Mouse (Mus musculus): ENCODE measurements around the gene Lin54.

DNA sequence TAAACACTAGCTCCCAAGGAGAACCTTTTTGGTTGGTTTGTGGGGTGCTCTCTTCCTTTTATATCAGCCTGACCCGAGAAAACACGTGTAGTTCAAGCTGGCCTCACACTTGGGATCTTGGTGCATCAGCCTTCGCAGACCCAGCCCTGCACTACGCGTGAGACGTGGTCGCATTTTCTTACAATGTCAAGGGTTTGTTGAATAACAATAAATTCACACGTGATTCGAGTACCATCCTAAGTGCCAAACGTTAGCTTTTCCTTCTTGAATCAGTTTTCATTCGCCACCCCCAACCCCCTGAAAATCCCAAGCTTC, 70.4 kb downstream of the Lin54 start:
- no peak for TF ChIP-seq POLR2A (IDR thresholded peaks at IDR 0.05; ENCODE audit: insufficient read depth, low read depth, low read length)
- no peak for TF ChIP-seq CTCF (IDR thresholded peaks at IDR 0.05; ENCODE audit: insufficient read depth, low read depth, low read length)
